In genomic region chr1:62696983-62697341, GRCm38 (mm10) we compare ENCODE assay signal across 8 mouse cellular contexts. TPM values are rescaled to one million over a fixed set of nuclear protein-coding genes. Genes with fewer than 3 reads are reported as not detected.
A peak's percentile ranks its signal among the peaks of the same experiment; 100 is the strongest.
DNase-seq lines count a peak whose midpoint lies in the region; ATAC-seq and TF ChIP-seq lines count a peak whose summit lies in the region.

No protein-coding gene starts in this region.

- H3K9ac ChIP-seq in embryonic facial prominence, embryonic 11.5 days (replicated peaks; ENCODE audit: low read length): no peak overlapping the region
- no peak overlapping the region for H3K9ac ChIP-seq in hindbrain, embryonic 16.5 days (ENCODE audit: low read depth, low read length)
- no peak overlapping the region for H3K9ac ChIP-seq in lung, postnatal 0 days (replicated peaks; ENCODE audit: low read depth)

- H3K4me3 ChIP-seq in embryonic facial prominence, embryonic 11.5 days (ENCODE audit: low read depth, low read length): no peak overlapping the region
- H3K4me3 ChIP-seq in hindbrain, embryonic 16.5 days (ENCODE audit: low read length): no peak overlapping the region
- H3K4me3 ChIP-seq in lung, postnatal 0 days (ENCODE audit: low read depth, low read length): no peak overlapping the region

- H3K27ac ChIP-seq in embryonic facial prominence, embryonic 11.5 days (replicated peaks; ENCODE audit: low read depth, low read length): no peak overlapping the region
- H3K27ac ChIP-seq in hindbrain, embryonic 16.5 days (ENCODE audit: low read depth, low read length): no peak overlapping the region
- no peak overlapping the region for H3K27ac ChIP-seq in lung, postnatal 0 days (ENCODE audit: low read length)

- no peak for ATAC-seq in embryonic facial prominence, embryonic 11.5 days (replicated peaks; ENCODE audit: insufficient number of reproducible peaks, low FRiP score, low TSS enrichment, low read depth)
- ATAC-seq in hindbrain, embryonic 16.5 days: peak; percentile 82
- peak; percentile 49 for ATAC-seq in lung, postnatal 0 days
- ATAC-seq in activated CD4-positive, CD25-positive, alpha-beta regulatory T cell, adult 4 months: no peak

- TF ChIP-seq CTCF in lung, postnatal 0 days (IDR thresholded peaks at IDR 0.05): peak; percentile 93

- intact Hi-C loops in left cerebral cortex, postnatal 25 days (cut with DNase I): loop anchor here (10.0 kb wide), 2 partner anchors 302 to 922 kb away; no protein-coding TSS in a partner anchor
- intact Hi-C loops in left cerebral cortex, postnatal 36 days (cut with DNase I): loop anchor here (2.0 to 5.0 kb wide), 2 partner anchors 772 to 1320 kb away; no protein-coding TSS in a partner anchor

- WGBS in embryonic facial prominence, embryonic 11.5 days: 22% methylated on average over 9 of the region's 9 CpGs
- WGBS in hindbrain, embryonic 16.5 days: 21% methylated on average over 9 of the region's 9 CpGs
- WGBS in lung, postnatal 0 days: 6% methylated on average over 9 of the region's 9 CpGs

- H3K9me3 ChIP-seq in embryonic facial prominence, embryonic 11.5 days (replicated peaks; ENCODE audit: control insufficient read depth, low read length): no peaks in the 10 kb centered on the region
- no peaks in the 10 kb centered on the region for H3K9me3 ChIP-seq in hindbrain, embryonic 16.5 days (ENCODE audit: control insufficient read depth, low read length)
- no peaks in the 10 kb centered on the region for H3K9me3 ChIP-seq in lung, postnatal 0 days (ENCODE audit: low read length)

- H3K4me2 ChIP-seq in embryonic facial prominence, embryonic 11.5 days (ENCODE audit: low read depth, low read length): no peak overlapping the region
- H3K4me2 ChIP-seq in hindbrain, embryonic 16.5 days (ENCODE audit: low read length): peak overlapping the region; percentile 18; the same call in 1 of the 2 replicates
- H3K4me2 ChIP-seq in lung, postnatal 0 days (replicated peaks; ENCODE audit: low read depth, low read length): no peak overlapping the region

- peaks cover 3% of the 10 kb centered on the region; the same call in 1 of the 2 replicates for H3K4me1 ChIP-seq in embryonic facial prominence, embryonic 11.5 days (ENCODE audit: control insufficient read depth, insufficient read depth, low read length)
- no peaks in the 10 kb centered on the region for H3K4me1 ChIP-seq in hindbrain, embryonic 16.5 days (ENCODE audit: control insufficient read depth, insufficient read depth, low read depth, low read length)
- H3K4me1 ChIP-seq in lung, postnatal 0 days (ENCODE audit: insufficient read depth, low read depth, low read length): no peaks in the 10 kb centered on the region; the same call in 1 of the 2 replicates

- H3K36me3 ChIP-seq in embryonic facial prominence, embryonic 11.5 days (replicated peaks; ENCODE audit: control insufficient read depth, insufficient read depth, low read depth, low read length): no peaks in the 10 kb centered on the region
- H3K36me3 ChIP-seq in hindbrain, embryonic 16.5 days (ENCODE audit: control insufficient read depth, insufficient read depth, low read length): no peaks in the 10 kb centered on the region
- H3K36me3 ChIP-seq in lung, postnatal 0 days (ENCODE audit: insufficient read depth, low read length): no peaks in the 10 kb centered on the region

- DNase-seq in left cerebral cortex, postnatal 25 days (ENCODE audit: low spot score in 2 of 2): peak; percentile 42 to 57
- no peak for DNase-seq in left cerebral cortex, postnatal 36 days (ENCODE audit: low spot score in 2 of 2)
- peak; percentile 83 for DNase-seq in embryonic facial prominence, embryonic 11.5 days (ENCODE audit: low spot score)
- DNase-seq in lung, postnatal 0 days (ENCODE audit: low spot score): peak; percentile 90
- DNase-seq in yolk sac, embryonic 10.5 days (ENCODE audit: low spot score): peak; percentile 56
- DNase-seq in testis, postnatal 10 days (ENCODE audit: low spot score): no peak

- no peaks in the 10 kb centered on the region for H3K27me3 ChIP-seq in embryonic facial prominence, embryonic 11.5 days (ENCODE audit: control insufficient read depth, insufficient read depth, low read length)
- no peaks in the 10 kb centered on the region for H3K27me3 ChIP-seq in hindbrain, embryonic 16.5 days (replicated peaks; ENCODE audit: control insufficient read depth, insufficient read depth, low read length)
- no peaks in the 10 kb centered on the region for H3K27me3 ChIP-seq in lung, postnatal 0 days (replicated peaks; ENCODE audit: insufficient read depth, low read length)

- no peak for TF ChIP-seq EP300 in lung, postnatal 0 days (IDR thresholded peaks at IDR 0.05)

RNA-seq across cellular contexts. Expression of gene Nrp2, which starts 6.1 kb away (rescaled TPM):
- 10 to 100 TPM; 26.1 to 36.8 TPM for total RNA-seq in left cerebral cortex, postnatal 25 days (2021)
- total RNA-seq in left cerebral cortex, postnatal 36 days (2021): 10 to 100 TPM; 19.0 to 39.3 TPM
- 20.2 and 23.7 TPM in 2 replicates for polyA plus RNA-seq in embryonic facial prominence, embryonic 11.5 days (2014; fragmentation: Nextera tagmentation; extraction: Ambion mirVana)
- 22.7 and 31.5 TPM in 2 replicates for polyA plus RNA-seq in hindbrain, embryonic 16.5 days (2015; fragmentation: Nextera tagmentation; extraction: Ambion mirVana)
- polyA plus RNA-seq in lung, postnatal 0 days (2015; fragmentation: Nextera tagmentation; extraction: Ambion mirVana): 14.0 and 17.5 TPM in 2 replicates
- under 1 TPM in 1 of 2 experiments, not detected in 1; 0.19 TPM for polyA plus RNA-seq in activated CD4-positive, CD25-positive, alpha-beta regulatory T cell, adult 4 months (2017; shearing (Covaris generic))

Comparison
In these comparisons a context has a peak if more than half of its experiments do, and no peak if none do; other contexts are left out.
1. DNase-seq: peak in left cerebral cortex, postnatal 25 days (2 of 2), embryonic facial prominence, embryonic 11.5 days (single experiment), lung, postnatal 0 days (single experiment) and yolk sac, embryonic 10.5 days (single experiment); none in left cerebral cortex, postnatal 36 days (0 of 2) and testis, postnatal 10 days (single experiment).
2. ATAC-seq: peak in hindbrain, embryonic 16.5 days (single experiment) and lung, postnatal 0 days (single experiment); none in embryonic facial prominence, embryonic 11.5 days (single experiment) and activated CD4-positive, CD25-positive, alpha-beta regulatory T cell, adult 4 months (single experiment).
3. RNA of gene Nrp2, which starts 6.1 kb away (polyA plus RNA-seq): 22.7 to 31.5 TPM in hindbrain, embryonic 16.5 days, 20.2 to 23.7 TPM in embryonic facial prominence, embryonic 11.5 days and 14.0 to 17.5 TPM in lung, postnatal 0 days; 0.19 TPM in activated CD4-positive, CD25-positive, alpha-beta regulatory T cell, adult 4 months; every median in the first group is over 10 times any median in the second.